Mouse (Mus musculus) hindbrain, postnatal 0 days (tissue): ENCODE results near the gene Slc44a1. TPM values are rescaled to one million over a fixed set of nuclear protein-coding genes. Genes with fewer than 3 reads are reported as not detected.

Experiments used
- ATAC-seq: fragments of 200-750 bp; cut with Nextera tagmentation; 2 replicates; pipeline ENCODE4 v1.8.0; 2017; ENCODE audit warnings: mild to moderate bottlenecking, moderate TSS enrichment, moderate library complexity
- DNase-seq: peaks from one replicate; pipeline ENCODE4 v3.0.0-alpha.2; 2015; ENCODE audit warnings: low spot score
- H3K27ac ChIP-seq: fragments of 300-500 bp; sonication (generic); 2 replicates; pipeline ENCODE4 v1.5.1; 2014; ENCODE audit warnings: mild to moderate bottlenecking
- H3K27me3 ChIP-seq: fragments of 300-500 bp; sonication (generic); 2 replicates; pipeline ENCODE4 v1.6.1; 2014; ENCODE audit warnings: low read length, mixed read lengths; ENCODE audit not compliant: insufficient read depth
- H3K36me3 ChIP-seq: fragments of 300-500 bp; sonication (generic); 2 replicates; pipeline ENCODE4 v1.6.1; 2014; ENCODE audit warnings: low read length, mixed read lengths; ENCODE audit not compliant: insufficient read depth
- H3K4me1 ChIP-seq: fragments of 300-500 bp; sonication (generic); 2 replicates; pipeline ENCODE4 v1.6.1; 2014; ENCODE audit warnings: antibody characterized with exemption, low read length, mixed read lengths; ENCODE audit not compliant: insufficient read depth
- H3K4me2 ChIP-seq: fragments of 300-500 bp; sonication (generic); 2 replicates; pipeline ENCODE4 v1.6.1; 2014; ENCODE audit warnings: low read depth, mild to moderate bottlenecking, low read length, moderate library complexity, mixed read lengths
- H3K4me3 ChIP-seq: fragments of 300-500 bp; sonication (generic); 2 replicates; pipeline ENCODE4 v1.5.1; 2014; ENCODE audit warnings: low read length
- H3K9ac ChIP-seq: fragments of 300-500 bp; sonication (generic); replicated peaks from 2 replicates; pipeline ENCODE4 v1.6.1; 2014; ENCODE audit warnings: mild to moderate bottlenecking, low read length, moderate library complexity, mixed read lengths
- H3K9me3 ChIP-seq: fragments of 300-500 bp; sonication (generic); 2 replicates; pipeline ENCODE4 v1.6.1; 2016; ENCODE audit warnings: low read length, mixed read lengths
- CTCF ChIP-seq: IDR thresholded peaks from 2 replicates; pipeline ENCODE4 v1.5.1; 2016; ENCODE audit warnings: antibody characterized with exemption, control low read depth, low read depth
- WGBS: fragments of 180-500 bp; shearing (Covaris S2); extraction: QIAGEN DNeasy Blood & Tissue Kit; methylation state at CpG from one replicate; pipeline ENCODE4 v1.1.7; 2014; 5-methylcytosine and 5-hydroxymethylcytosine counted together
- polyA plus RNA-seq: library from polyadenylated mRNA; unstranded; fragments of >200 nt; fragmentation: Nextera tagmentation; extraction: Ambion mirVana; gene quantifications from 2 replicates; pipeline ENCODE4 v1.2.1, GENCODE M21; 2015
- total RNA-seq: library from RNA; depleted of rRNA; stranded (reverse); fragments of >200 nt; gene quantifications from 2 replicates; pipeline ENCODE4 v1.2.3, GENCODE M21; 2014

The Slc44a1 gene
- total and polyA plus RNA-seq, 2 experiments from 2014 or later: 13.6 to 39.4 TPM

DNA sequence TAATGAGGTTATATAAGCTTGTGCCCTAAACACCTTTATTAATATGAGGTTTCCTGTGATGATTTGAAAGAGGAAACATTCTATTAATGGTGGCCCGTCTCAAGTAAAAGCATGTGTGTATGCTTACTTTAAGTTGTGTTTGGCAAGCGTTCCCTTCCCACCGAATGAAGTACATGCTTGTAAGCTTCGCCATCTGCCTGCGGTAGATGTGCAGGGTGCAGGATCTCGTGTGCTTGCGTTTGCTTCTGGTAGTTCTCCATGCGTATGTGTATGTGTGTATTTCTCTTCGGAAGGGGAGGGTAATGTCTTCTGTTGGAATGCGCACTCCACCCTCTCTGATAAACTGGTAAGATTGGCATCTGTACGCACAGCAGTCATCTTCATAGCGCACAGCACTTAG lies 95.6 kb downstream of the Slc44a1 start:
- Histone ChIP-seq H3K27ac (no peak overlapping the region), H3K4me2 (no peak overlapping the region), H3K27me3 (no peaks in the 10 kb centered on the region), H3K4me3 (no peak overlapping the region), H3K4me1 (no peaks in the 10 kb centered on the region), H3K9ac (no peak overlapping the region), H3K9me3 (no peaks in the 10 kb centered on the region), H3K36me3 (no peaks in the 10 kb centered on the region)
- no peak for TF ChIP-seq CTCF
- 84% methylated on average over 12 of the region's 12 CpGs for WGBS
- DNase-seq: no peak
- no peak for ATAC-seq

DNA sequence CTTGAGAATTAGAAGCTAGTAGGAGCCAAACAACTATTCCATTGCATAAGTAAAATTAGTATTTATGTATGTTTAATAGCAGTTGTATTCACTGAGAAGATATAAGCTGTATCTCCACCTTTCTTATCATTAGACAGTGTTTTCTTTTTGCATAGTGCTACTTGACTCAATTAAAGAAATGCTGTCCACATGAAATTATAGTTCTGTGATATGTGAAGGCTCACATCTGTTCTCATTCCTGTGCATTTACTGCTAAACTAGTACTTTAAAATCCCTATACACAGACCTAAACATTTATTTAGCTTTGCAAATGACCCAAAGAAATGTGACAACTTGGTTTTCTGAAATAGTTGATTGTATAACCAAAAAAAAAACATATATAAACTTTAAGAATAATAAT lies 96.9 kb downstream of the Slc44a1 start:
- H3K36me3 ChIP-seq: peaks cover under 1% of the 10 kb centered on the region; the same call in 1 of the 2 replicates
- no peak overlapping the region for H3K9ac ChIP-seq
- TF ChIP-seq CTCF: no peak
- ATAC-seq (no peak), DNase-seq (no peak)
- no peaks in the 10 kb centered on the region for H3K4me1 ChIP-seq
- H3K27ac ChIP-seq: no peak overlapping the region
- no peak overlapping the region for H3K4me3 ChIP-seq
- no peaks in the 10 kb centered on the region for H3K27me3 ChIP-seq
- no peak overlapping the region for H3K4me2 ChIP-seq
- H3K9me3 ChIP-seq: no peaks in the 10 kb centered on the region

DNA sequence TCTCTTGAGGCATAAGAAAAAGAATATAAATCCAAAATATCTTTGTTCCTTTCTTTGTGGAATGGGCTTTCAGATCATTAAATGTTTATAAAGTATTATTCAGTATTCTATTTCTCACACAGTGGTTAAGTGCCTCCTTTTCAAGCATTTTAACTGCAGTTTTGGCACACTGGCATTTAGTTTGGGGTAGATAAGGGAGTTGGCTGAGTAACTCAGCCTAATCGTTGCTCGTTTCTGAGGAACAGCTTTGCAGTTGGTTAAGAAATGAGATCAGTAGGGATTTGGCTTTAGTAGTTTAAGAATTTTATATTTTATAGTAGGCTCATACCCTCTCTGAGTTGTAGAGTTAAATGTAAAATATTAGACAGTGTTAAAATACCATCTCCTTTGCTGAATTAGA lies 97.3 kb downstream of the Slc44a1 start:
- no peak for DNase-seq
- Histone ChIP-seq H3K9me3 (no peaks in the 10 kb centered on the region), H3K27ac (no peak overlapping the region), H3K4me3 (no peak overlapping the region), H3K4me2 (no peak overlapping the region), H3K27me3 (no peaks in the 10 kb centered on the region), H3K36me3 (peaks cover 5% of the 10 kb centered on the region), H3K9ac (no peak overlapping the region), H3K4me1 (no peaks in the 10 kb centered on the region)
- WGBS: 70% methylated on average over 2 of the region's 2 CpGs
- no peak for TF ChIP-seq CTCF
- ATAC-seq: no peak

DNA sequence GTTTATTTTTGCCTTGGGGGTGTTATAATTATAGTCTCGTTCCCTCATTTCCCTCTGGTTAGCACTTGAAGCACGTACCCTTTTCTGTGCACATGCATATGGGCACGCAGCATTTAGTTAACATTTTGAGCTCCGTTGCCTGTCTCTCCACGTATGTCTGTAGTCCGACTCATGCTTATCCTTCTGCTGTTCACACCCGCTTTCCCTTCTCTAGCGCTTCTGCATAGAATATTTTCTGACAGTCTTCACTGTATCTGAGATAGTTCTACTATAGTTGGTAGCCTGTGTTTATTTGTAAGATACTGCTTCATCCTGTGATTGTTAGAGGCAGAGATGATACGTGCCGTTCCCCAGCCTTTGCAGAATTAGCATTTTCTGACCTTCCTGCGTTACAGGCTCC lies 98.4 kb downstream of the Slc44a1 start:
- DNase-seq (no peak), ATAC-seq (no peak)
- Histone ChIP-seq H3K4me3 (no peak overlapping the region), H3K9ac (no peak overlapping the region), H3K4me2 (no peak overlapping the region), H3K4me1 (no peaks in the 10 kb centered on the region), H3K9me3 (no peaks in the 10 kb centered on the region), H3K36me3 (peaks cover 15% of the 10 kb centered on the region), H3K27me3 (no peaks in the 10 kb centered on the region), H3K27ac (no peak overlapping the region)
- WGBS: 84% methylated on average over 11 of the region's 11 CpGs
- no peak for TF ChIP-seq CTCF

DNA sequence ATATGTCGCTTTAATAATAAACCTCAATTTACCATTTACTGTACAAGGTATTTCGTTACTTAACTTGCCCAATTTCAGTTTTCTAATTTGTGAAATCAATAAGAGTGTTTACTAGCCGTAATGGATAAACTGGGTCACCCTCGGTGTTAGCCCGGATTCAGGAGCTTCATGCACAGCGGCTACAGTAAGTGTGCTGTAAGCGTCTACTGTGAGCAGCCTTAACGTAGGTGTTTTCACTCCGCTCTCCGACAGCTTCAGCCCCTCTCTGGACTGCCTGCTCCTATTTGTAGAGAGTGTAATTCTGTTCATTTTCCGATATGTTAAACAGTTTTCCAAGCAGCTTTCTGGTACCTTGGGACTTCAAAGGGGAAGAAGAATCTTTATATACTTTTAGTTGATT lies 99.7 kb downstream of the Slc44a1 start:
- Histone ChIP-seq H3K36me3 (peaks cover 18% of the 10 kb centered on the region), H3K27ac (no peak overlapping the region), H3K4me3 (no peak overlapping the region), H3K4me1 (no peaks in the 10 kb centered on the region), H3K27me3 (no peaks in the 10 kb centered on the region), H3K9ac (no peak overlapping the region), H3K4me2 (no peak overlapping the region), H3K9me3 (no peaks in the 10 kb centered on the region)
- 97% methylated on average over 11 of the region's 11 CpGs for WGBS
- no peak for TF ChIP-seq CTCF
- no peak for ATAC-seq
- DNase-seq: no peak

DNA sequence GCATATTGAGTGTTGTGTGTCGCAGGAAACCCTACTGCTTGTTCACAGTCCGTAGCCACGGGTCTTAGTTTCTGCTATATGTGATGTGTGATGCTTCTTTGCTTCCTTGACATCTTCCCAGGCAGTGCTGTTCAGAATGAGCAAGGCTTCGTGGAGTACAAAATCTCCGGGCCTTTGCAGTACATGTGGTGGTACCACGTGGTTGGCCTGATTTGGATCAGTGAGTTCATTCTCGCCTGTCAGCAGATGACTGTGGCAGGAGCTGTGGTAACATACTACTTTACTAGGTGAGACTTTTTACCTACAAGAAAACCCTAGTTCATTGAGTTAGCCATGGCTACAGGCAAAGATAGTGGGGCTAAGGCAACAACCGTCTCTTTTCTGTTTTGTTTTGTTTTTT lies 103.2 kb downstream of the Slc44a1 start:
- no peak for TF ChIP-seq CTCF
- Histone ChIP-seq H3K9ac (no peak overlapping the region), H3K4me2 (no peak overlapping the region), H3K4me3 (no peak overlapping the region), H3K27ac (no peak overlapping the region), H3K4me1 (no peaks in the 10 kb centered on the region), H3K36me3 (peaks cover 25% of the 10 kb centered on the region), H3K9me3 (no peaks in the 10 kb centered on the region), H3K27me3 (no peaks in the 10 kb centered on the region)
- no peak for ATAC-seq
- no peak for DNase-seq
- 86% methylated on average over 8 of the region's 8 CpGs for WGBS

DNA sequence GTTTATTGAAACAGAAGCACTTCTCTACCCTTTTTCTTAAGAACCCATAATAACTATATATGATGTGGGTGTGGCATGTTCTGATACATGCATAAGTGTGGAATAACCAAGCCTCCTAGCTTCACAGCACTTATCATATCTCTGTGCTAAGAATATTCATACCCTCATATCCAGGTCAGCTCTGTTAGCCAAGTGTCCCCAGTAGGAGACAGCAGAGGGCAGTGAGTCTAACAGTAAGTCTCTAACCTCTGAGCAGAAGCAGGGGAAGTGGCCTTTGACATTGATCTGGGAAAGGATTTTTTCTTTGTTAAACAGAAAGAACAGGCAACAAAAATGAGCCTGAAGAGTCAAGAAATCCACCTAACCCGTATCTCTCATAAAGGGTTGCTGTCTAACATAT lies 104.7 kb downstream of the Slc44a1 start:
- no peak for DNase-seq
- Histone ChIP-seq H3K4me3 (no peak overlapping the region), H3K4me2 (no peak overlapping the region), H3K4me1 (no peaks in the 10 kb centered on the region), H3K9me3 (no peaks in the 10 kb centered on the region), H3K27me3 (no peaks in the 10 kb centered on the region), H3K27ac (no peak overlapping the region), H3K9ac (no peak overlapping the region), H3K36me3 (peaks cover 25% of the 10 kb centered on the region)
- 0 out of 2 replicates have a peak, but pooled peaks have one; percentile 23 for TF ChIP-seq CTCF
- WGBS: 91% methylated on average over 1 of the region's 1 CpGs
- no peak for ATAC-seq
